Mouse (Mus musculus) megakaryocyte, embryonic 14.5 days (primary cell): ENCODE measurements around the gene Zfp719. TPM values are rescaled to one million over a fixed set of nuclear protein-coding genes. Genes with fewer than 3 reads are reported as not detected.

ENCODE experiments used
- H3K27me3 ChIP-seq: replicated peaks from 2 replicates; pipeline ENCODE3; 2012; ENCODE audit warnings: inconsistent platforms
- H3K36me3 ChIP-seq: replicated peaks from 2 replicates; pipeline ENCODE3; 2012; ENCODE audit warnings: low read length, inconsistent platforms, mixed read lengths
- H3K4me1 ChIP-seq: 2 replicates; pipeline ENCODE4 v1.6.1; 2012; ENCODE audit warnings: inconsistent platforms
- H3K4me3 ChIP-seq: replicated peaks from 2 replicates; pipeline ENCODE3; 2012; ENCODE audit warnings: moderate library complexity, mild to moderate bottlenecking, inconsistent platforms
- H3K9me3 ChIP-seq: 2 replicates; pipeline ENCODE4 v1.6.1; 2012; ENCODE audit warnings: inconsistent platforms
- FLI1 ChIP-seq: IDR thresholded peaks from 2 replicates; pipeline ENCODE4 v1.6.1; 2012; ENCODE audit warnings: low read length, inconsistent platforms, mixed read lengths
- GATA1 ChIP-seq: IDR thresholded peaks from 3 replicates; pipeline ENCODE4 v1.6.1; 2012; ENCODE audit warnings: mixed read lengths, low read length, inconsistent platforms, borderline replicate concordance
- polyA plus RNA-seq: library from polyadenylated mRNA; stranded (reverse); fragments of >175 nt; gene quantifications from 2 replicates; pipeline ENCODE4 v1.2.3, GENCODE M21; 2012; ENCODE audit warnings: low replicate concordance; ENCODE audit not compliant: insufficient read depth

Gene Zfp719
- 0.62 TPM in 1 of 2 replicates, not detected in the other for polyA plus RNA-seq

- Histone ChIP-seq H3K4me1 (peaks cover 29% of the 10 kb centered on the region), H3K36me3 (peaks cover 19% of the 10 kb centered on the region), H3K4me3 (peak within 1 kb of the TSS; percentile 98), H3K27me3 (peaks cover under 1% of the 10 kb centered on the region), H3K9me3 (no peaks in the 10 kb centered on the region)
- no peak for TF ChIP-seq GATA1
- 0 out of 2 replicates have a peak, but pooled peaks have one; percentile 42 for TF ChIP-seq FLI1
Observed at GRCm38 (mm10) chr7:43579440-43580171, at the start of gene Zfp719. Zfp719 (plus strand) TSS chr7:43579610.

GRCm38 (mm10) chr7:43530216-43530785 is 49.1 kb upstream of the Zfp719 start:
- no peak overlapping the region for H3K4me3 ChIP-seq
- H3K4me1 ChIP-seq, result peaks cover 5% of the 10 kb centered on the region; the same call in 1 of the 2 replicates
- no peaks in the 10 kb centered on the region for H3K36me3 ChIP-seq
- H3K27me3 ChIP-seq, result peaks cover 2% of the 10 kb centered on the region
- TF ChIP-seq FLI1 (no peak), GATA1 (no peak)
- H3K9me3 ChIP-seq, result peaks cover 13% of the 10 kb centered on the region

GRCm38 (mm10) chr7:43532936-43533505 is 46.4 kb upstream of the Zfp719 start:
- H3K27me3 ChIP-seq, result peaks cover 2% of the 10 kb centered on the region

GRCm38 (mm10) chr7:43538524-43538923 is 40.9 kb upstream of the Zfp719 start:
- Histone ChIP-seq H3K36me3 (no peaks in the 10 kb centered on the region), H3K9me3 (peaks cover 11% of the 10 kb centered on the region), H3K27me3 (no peaks in the 10 kb centered on the region), H3K4me1 (no peaks in the 10 kb centered on the region), H3K4me3 (no peak overlapping the region)
- no peak for TF ChIP-seq GATA1
- TF ChIP-seq FLI1, result no peak

More at GRCm38 (mm10) chr7:43532936-43533505, 46.4 kb upstream of the Zfp719 start:
- Histone ChIP-seq H3K36me3 (no peaks in the 10 kb centered on the region), H3K4me1 (peaks cover 5% of the 10 kb centered on the region; the same call in 1 of the 2 replicates), H3K9me3 (peaks cover 13% of the 10 kb centered on the region), H3K4me3 (peak overlapping the region; percentile 53)
- TF ChIP-seq FLI1, result no peak
- TF ChIP-seq GATA1, result no peak

- H3K4me1 ChIP-seq, result no peaks in the 10 kb centered on the region
- TF ChIP-seq FLI1 (no peak), GATA1 (no peak)
- H3K27me3 ChIP-seq, result peaks cover 5% of the 10 kb centered on the region
- H3K36me3 ChIP-seq, result no peaks in the 10 kb centered on the region
- no peaks in the 10 kb centered on the region for H3K9me3 ChIP-seq
- no peak within 1 kb of the TSS for H3K4me3 ChIP-seq
Observed at GRCm38 (mm10) chr7:43544225-43544977, 35.0 kb upstream of the Zfp719 start, which contains the start of gene Cd33. Cd33 (minus strand) TSS chr7:43544428.

DNA sequence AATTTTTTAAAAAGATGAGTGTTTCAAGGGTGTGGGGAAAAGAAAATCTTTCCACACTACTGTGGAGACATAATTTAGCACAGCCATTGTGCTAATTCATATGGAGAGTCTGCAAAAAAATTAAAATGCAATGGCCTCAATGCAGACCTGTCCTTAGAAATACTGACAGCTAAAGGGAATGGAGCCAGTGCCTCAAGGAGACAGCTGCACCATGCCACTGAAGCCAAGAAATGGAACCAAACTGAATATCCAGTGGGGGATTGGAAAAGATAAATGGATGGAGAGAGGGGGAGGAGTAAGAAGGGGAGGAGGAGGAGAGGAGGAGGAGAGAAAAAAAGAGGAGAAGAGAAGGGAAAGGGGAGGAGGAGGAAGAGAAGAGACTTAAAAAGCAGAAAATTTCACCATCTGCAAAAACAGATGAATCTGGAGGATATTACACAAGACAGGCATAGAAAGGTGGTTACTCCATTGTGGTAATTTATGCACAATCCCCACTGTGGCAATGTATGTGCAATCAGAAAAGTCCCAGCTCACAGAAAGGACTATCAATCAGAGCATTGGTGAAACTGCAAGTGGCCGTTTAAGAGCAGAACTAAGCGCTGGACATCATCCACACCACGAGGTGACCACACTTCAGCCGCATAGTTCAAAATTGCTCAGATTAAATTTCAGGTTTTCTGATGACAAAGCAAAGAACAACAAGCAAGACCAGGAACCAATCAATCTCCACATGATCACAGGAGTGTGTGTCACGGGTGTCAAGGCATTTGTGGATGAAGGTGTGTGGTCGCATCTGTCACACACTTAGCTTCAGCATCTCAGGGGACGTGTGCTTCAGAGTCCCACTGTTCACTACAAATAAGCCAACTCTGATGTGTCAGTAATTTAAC is 33.5 kb upstream of the Zfp719 start:
- no peaks in the 10 kb centered on the region for H3K4me1 ChIP-seq
- peak overlapping the region; percentile 20 for H3K4me3 ChIP-seq
- H3K27me3 ChIP-seq, result peaks cover 5% of the 10 kb centered on the region
- no peak for TF ChIP-seq GATA1
- TF ChIP-seq FLI1, result no peak
- no peaks in the 10 kb centered on the region for H3K9me3 ChIP-seq
- no peaks in the 10 kb centered on the region for H3K36me3 ChIP-seq

- H3K36me3 ChIP-seq, result no peaks in the 10 kb centered on the region
- no peaks in the 10 kb centered on the region for H3K9me3 ChIP-seq
- TF ChIP-seq GATA1 (no peak), FLI1 (no peak)
- no peak overlapping the region for H3K4me3 ChIP-seq
- H3K4me1 ChIP-seq, result no peaks in the 10 kb centered on the region
- H3K27me3 ChIP-seq, result peaks cover 5% of the 10 kb centered on the region
Observed at GRCm38 (mm10) chr7:43547666-43548065, 31.7 kb upstream of the Zfp719 start.

- Histone ChIP-seq H3K36me3 (no peaks in the 10 kb centered on the region), H3K27me3 (peaks cover 9% of the 10 kb centered on the region), H3K9me3 (no peaks in the 10 kb centered on the region), H3K4me3 (no peak overlapping the region), H3K4me1 (peaks cover 4% of the 10 kb centered on the region; the same call in 1 of the 2 replicates)
- TF ChIP-seq FLI1, result no peak
- TF ChIP-seq GATA1, result no peak
Observed at GRCm38 (mm10) chr7:43548206-43548605, 31.2 kb upstream of the Zfp719 start.

- H3K4me1 ChIP-seq, result peaks cover 33% of the 10 kb centered on the region
- H3K4me3 ChIP-seq, result peak overlapping the region; percentile 20
- no peak for TF ChIP-seq FLI1
- peaks cover 10% of the 10 kb centered on the region for H3K27me3 ChIP-seq
- H3K9me3 ChIP-seq, result no peaks in the 10 kb centered on the region
- no peaks in the 10 kb centered on the region for H3K36me3 ChIP-seq
Observed at GRCm38 (mm10) chr7:43553153-43553552, 26.3 kb upstream of the Zfp719 start.
